Mouse (Mus musculus): ENCODE data around the gene Sf3b4.

Gene Sf3b4

DNA sequence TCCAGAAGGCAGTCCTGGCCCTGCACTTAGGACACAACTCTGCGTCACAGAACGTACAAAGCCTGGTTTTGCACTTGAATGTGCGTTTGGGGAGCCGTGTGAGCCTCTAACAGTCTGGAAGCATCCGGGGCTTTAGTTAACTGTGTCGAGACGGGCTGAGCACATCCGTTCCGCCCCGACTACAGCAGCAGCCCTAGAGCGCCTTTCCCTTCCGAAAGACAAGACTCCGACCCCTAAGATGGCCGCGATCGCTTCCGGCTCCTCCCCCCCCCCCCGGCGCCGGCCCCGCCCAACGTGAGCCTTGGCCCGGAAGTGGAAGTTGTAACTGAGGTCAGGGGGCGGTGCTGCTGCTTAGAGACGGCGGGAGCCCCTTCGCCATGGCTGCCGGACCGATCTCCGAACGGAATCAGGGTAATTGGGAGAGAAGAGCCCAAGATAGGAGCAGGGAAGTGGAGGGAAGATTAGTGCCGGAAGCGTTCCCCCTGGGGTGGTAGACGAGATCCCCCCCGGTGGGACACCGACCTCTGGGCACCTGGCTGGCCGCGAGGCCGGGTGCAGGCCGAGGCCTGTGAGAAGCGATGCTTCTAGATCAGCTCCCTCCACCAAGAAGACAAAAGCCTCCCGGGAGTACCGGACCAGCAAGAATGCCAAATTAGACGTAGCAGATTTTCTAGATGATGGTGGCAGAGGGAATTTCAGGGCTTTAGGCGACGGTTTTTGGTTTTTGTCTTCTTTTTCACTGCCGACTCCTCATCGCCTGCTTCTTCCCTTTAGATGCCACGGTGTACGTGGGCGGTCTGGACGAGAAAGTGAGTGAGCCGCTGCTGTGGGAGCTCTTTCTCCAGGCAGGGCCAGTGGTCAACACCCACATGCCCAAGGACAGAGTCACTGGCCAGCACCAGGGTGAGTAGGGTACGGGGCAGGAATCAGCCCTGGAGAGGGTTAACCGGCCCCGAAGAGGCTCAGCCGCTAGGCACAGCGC is at the start of gene Sf3b4:
Gene Sf3b4, plus strand, starts transcription at position 136 of the 982 bp plus-strand sequence.
- DNase-seq (ENCODE audit: low spot score in 2 of 2), result peak; percentile 89 to 93

DNA sequence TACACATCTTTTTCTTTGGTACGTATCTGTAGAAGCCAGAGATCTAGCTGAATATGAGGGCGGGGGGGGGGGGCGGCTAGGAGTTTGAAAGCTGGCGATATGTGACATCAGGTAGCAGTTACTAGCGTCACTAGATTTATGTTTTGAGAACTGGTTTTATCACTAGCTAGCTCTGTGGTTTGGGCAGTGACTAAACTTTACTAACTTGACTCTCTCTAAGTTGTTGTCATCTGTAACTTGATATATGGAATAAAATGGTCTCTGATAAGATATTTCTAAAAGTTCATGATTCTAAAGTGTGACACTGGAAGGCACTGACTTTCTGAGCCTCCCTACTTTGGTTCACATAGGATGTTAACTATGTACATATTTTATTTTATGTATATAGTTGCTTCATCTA is 47.9 kb upstream of the Sf3b4 start:
- DNase-seq (ENCODE audit: low spot score in 2 of 2), result no peak

DNA sequence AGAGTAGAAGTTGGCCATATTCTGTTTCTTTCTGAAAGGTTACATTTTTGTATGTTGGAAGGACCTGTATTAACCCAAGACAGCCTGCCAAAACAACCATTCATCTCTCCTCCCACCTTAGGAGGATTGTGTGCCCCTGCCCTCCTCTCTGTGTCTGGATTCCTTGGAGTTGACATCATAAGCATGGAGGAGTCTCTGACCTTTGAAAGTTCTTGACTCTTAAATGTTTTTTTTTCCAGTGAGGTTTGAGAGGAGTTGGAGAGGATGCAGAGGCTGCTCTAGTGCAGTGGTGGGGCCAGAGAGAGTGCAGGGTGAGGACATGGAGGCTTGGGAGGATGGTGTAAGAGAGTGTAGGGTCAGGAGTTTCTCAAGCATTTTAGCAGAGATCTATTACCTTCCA is 44.0 kb upstream of the Sf3b4 start:
- DNase-seq (ENCODE audit: low spot score in 2 of 2), result no peak

DNA sequence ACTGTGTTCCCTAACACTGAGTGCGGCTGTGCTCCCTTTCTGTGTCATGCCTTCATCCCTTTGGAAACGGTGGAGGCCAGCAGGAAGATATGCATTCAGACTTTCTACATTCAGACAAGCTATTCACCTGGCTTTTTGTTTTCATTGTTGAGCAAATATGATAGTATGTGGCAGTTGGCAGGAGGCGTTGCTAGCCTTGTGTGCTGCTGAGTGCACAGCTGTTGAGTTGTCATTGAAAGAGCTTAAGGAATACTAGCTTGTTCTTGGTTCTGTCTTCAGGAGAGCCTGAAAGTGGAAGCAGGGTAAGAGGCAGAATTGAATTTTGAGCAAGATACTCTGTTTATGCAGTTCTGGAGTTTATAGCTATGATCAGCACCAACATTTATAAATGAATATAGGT is 39.7 kb upstream of the Sf3b4 start:
- no peak for DNase-seq (ENCODE audit: low spot score in 2 of 2)

DNA sequence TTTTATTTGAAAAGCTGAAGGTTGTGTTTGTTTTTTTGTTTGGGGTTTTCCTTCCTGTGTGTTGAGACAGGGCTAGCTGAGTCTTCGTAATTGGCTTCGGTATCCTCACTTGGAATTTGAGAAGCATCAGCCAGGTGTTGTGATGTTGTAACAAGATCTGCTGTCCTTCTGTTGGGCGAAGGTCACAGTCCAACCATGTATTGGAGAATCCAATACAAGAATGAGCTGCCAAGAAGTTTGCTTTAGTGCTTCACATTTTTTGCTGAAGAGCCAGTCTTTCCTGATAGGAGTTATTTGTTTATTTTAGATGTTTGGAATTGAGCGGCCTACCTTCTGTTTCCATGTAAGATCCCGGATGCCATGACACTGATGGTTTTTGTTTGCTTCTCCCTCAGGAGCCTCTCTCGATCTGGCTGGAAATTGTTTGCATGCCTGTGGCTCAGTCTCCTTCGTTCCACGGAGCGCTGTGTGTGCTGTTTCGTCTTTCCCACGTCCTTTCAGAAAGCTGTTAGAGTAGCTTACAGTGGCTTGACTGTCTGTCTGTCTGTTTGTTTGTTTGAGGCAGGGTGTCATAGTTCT is 38.7 kb upstream of the Sf3b4 start:
- no peak for DNase-seq (ENCODE audit: low spot score in 2 of 2)

DNA sequence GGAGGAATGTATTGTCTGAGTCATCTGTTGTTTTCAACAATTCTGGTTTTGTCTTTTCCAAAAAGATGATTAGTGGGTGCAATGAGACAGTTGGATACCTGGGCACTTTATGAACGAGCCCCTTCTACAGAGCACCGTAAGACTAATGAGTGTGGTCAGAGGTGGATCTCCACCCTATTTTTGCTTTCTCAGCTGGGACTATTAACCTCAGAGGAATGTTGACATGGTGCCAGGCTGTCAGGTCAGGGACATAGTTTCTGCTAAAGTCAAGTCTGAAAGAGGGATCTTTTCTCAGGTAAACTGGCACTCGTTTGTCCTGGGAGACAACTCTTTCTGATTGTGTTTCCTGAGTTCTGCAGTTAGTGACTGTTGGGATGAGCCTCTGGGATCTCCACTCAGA is 37.1 kb upstream of the Sf3b4 start:
- no peak for DNase-seq (ENCODE audit: low spot score in 2 of 2)

DNA sequence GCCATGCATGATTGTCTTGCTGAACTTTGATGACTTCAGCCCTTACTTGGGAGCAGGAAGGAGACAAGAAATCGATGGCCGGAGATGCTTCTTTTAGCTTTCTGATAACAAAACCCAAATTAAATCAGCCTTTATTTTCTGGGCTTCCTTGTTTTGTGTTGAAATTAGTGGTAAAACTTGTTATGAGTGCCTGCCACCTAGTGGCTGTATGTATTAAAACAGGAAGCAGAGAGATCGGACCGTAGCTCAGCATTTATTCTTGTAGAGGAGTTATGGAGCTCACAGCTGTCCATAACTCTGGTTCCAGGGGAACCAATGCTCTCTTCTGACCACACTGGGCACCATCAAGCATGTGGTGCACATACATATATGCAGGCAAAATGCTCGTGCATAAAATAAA is 24.2 kb upstream of the Sf3b4 start:
- DNase-seq (ENCODE audit: low spot score in 2 of 2), result peak; percentile 66 to 75

DNA sequence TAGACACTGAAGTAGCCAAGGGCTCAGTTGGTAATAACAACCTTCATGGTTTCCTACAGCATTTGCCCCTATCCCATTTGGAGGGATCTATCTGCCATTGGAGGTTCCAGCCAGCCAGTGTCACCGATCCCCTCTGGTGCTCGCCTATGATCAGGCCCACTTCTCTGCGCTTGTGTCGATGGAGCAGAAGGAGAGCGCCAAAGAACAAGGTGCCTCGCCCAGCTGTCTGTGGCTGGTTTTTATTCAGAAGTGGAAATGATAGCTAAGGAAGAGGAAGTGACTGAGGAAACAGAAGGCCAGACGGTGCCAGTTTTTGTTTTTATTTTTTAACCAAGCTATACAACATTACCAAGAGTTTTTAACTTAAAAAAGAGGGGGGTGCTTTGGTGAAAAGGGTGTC is 20.3 kb upstream of the Sf3b4 start:
- DNase-seq (ENCODE audit: low spot score in 2 of 2), result no peak

DNA sequence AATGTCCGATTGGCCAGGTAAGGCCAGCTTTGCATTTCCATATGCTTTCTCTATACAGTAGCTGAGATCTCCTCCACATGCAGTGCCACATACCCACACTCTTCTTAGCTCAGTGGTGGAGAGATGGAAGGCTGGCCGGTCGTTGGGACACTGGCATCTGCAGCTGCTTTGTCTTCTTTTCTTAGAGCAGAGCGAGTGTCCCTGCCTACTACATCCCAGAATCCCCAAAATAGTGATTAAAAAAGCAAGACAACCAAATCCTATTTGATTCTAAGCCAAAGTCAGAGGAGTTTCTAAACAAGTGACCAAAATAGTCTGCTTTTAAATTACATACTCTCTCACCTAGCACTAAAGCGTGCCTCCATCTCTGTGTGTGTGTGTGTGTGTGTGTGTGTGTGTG is 19.5 kb upstream of the Sf3b4 start:
- no peak for DNase-seq (ENCODE audit: low spot score in 2 of 2)

DNA sequence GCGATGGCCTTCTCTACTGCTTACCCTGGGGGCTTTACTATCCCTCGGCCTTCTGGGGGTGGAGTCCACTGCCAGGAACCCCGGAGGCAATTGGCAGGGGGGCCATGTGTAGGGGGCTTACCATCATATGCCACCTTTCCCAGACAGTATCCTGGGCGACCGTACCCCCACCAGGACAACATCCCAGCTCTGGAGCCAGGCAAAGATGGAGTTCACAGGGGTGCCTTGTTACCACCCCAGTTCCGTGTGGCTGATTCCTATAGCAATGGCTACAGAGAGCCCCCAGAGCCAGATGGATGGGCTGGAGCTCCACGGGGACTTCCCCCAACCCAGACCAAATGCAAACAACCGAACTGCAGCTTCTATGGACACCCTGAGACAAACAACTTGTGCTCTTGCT is 16.6 kb upstream of the Sf3b4 start:
- no peak for DNase-seq (ENCODE audit: low spot score in 2 of 2)

DNA sequence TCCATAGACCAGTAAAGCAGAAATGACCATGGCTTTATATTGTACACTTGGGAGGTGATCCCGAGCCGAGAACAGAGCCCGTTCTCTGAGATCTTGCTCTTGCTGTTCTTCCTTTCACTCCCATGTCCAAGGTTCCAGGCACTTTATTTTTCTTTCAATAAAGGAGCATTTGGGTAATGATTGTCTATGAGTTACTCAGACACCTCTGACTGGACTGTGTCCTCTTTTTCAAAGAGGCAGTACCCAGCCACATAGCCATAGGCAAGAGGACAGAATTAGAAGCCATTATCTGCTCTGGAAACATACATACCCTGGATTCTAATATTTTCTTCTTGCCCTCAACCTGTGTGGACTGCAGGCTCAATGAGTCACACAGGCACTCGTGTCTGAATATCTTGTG is 12.3 kb upstream of the Sf3b4 start:
- no peak for DNase-seq (ENCODE audit: low spot score in 2 of 2)

DNA sequence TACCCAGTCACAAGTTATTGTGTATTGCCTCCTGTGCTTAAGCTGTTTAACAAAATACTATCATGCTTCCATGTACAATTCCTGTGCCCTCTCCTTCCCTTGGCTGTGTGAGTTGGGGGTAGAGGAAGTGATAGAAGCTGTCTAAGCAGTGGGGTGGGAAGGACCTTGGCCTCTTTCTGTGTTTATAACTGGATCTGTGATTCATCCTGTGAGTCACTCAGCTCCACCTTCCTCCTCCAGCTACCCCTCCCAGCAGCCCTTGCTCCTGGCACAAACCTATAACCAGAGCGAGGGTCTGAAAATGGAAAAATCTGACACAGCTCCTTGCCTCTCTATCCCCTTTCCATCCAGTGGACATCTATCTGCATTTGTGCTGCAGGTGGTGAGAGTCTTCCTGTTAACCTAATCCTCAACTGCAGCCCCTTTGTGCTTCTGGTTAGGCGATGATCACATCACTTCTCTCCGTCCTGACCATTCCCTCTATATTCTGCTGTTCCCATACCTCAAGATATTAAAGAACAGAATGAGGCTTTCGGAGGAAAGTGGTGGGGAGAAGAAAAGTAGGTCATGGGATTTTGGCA is 11.8 kb upstream of the Sf3b4 start:
- DNase-seq (ENCODE audit: low spot score in 2 of 2), result no peak

DNA sequence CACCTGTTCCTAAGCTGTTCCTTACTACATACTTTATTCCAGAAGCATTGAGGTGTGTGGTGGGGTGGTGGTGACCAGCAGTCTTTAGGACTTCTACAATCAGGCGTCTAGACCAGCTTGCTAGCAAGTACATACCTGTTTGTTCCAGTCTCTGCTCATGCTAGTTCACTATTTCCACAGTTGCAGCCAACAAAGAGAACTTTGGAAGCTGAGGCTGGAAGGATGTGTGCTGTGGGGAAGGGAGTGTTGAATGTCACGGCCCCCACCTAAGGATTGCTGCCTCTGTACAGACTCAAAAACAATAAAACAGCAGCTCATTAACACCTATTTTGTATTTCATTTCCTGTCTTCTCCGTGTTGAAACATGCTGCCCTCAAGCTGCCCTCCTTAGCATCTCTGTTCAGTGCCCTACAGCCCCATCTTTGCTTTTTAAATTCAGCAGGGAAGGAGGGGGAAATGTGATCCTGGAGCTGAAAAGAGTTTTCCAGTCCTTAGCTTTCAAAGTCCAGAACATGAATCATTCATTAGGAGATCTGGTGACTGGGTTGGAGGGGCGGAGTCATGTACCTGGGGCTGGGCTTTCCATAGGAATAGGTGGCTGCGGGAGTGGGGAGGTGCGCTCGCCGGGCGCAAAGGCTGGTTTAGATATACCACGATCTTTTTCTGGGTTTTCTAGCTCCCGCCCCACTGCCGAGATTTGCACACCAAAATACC is 11.2 kb upstream of the Sf3b4 start:
- no peak for DNase-seq (ENCODE audit: low spot score in 2 of 2)

DNA sequence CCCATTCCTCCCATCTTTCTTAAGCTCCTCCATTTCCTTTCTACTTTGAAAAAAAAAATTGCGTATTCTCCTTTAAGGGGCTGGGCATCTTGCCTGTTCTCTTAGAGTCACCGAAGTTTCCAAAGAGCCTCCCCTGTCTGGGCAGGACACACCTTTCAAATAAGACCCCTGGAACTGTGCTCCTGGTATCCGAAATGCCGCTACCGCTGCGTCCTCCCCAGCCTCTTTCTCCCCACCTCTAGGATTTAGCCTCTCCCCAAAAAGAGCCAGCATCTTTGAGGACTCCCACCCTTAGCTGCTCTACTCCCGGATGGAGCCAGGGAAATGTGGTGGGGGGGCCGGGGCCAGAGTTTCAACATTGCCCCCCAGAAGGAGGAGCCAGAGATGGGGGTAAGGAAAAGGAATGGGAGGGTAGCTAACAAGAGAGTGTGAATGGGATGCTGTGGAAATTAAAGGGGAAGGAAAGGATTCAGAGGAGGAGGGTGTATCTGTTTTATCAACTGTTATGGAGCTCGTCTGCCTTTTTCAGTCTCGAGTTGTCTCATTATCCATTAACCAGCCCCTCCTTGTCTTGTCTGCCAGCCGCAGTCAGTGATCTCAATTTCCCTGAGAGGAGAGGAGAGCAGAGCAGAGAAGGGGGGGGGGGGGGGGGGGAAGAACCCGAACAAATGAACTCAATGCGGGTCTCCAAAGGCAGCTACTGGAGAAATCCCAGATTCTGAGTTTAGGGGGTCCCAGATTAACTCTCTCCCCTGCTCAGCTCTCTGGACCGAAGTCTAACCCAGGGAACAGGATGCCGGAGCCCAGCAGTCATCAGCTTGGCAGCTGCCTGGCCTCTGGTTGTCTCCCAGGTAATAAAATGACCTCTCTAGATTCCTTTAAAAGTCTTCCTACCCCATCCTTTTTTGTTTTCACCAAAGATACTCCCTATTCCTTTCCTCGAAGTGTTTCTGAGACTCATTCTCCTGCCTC is 10.0 kb upstream of the Sf3b4 start, which contains the start of gene Mtmr11:
Gene Mtmr11, plus strand, starts transcription at position 136 of the 972 bp plus-strand sequence.
- no peak for DNase-seq (ENCODE audit: low spot score in 2 of 2)

DNA sequence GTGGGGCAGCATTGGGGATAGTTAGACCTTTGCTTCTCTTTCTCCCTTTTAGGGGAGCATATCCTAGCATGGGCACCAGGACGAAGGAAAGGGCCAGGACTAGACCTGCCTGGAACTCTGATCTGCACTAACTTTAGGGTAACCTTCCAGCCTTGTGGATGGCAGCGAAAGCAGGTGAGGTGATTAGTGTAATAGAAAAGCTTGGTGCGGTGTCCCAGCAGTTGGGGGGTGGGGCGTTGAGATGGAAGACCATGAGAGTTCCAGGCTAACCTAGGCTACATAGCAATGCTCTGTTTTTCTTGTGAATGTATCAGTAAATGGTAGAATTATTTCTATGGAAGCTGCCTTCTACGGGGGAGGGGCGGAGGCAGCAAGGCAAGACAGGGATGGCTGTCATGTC is 9.1 kb upstream of the Sf3b4 start:
- DNase-seq (ENCODE audit: low spot score in 2 of 2), result no peak

DNA sequence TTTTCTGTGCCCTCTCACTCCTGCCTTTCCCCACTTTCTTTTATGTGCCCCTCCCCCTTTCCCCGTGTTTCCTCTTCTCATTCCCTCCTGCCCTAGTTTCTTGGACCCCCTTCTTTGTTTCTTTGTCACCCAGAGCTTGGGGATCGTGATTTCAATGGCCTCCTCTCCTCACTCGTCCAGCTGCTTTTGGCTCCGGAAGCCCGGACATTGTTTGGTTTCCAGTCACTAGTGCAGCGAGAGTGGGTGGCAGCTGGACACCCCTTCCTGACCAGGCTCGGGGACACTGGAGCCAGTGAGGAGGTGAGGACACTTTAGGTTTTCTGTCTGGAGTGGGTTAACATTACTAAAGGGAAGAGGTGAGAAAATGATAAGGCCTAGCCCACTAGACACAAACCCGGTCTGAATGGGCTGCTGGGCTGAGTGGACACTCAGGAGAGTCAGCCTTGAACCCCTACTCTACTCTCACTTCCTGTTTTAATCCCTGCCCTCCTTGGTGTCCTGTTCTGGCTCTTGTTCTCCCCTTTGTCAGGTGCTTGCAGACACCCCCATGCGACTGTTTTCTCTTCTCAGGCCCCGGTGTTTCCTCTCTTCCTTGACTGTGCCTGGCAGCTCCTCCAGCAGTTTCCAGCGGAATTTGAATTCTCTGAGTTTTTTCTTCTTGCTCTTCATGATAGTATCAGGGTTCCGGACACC is 3.5 kb upstream of the Sf3b4 start:
- DNase-seq (ENCODE audit: low spot score in 2 of 2), result peak in 1 of 2 experiments; percentile 44

DNA sequence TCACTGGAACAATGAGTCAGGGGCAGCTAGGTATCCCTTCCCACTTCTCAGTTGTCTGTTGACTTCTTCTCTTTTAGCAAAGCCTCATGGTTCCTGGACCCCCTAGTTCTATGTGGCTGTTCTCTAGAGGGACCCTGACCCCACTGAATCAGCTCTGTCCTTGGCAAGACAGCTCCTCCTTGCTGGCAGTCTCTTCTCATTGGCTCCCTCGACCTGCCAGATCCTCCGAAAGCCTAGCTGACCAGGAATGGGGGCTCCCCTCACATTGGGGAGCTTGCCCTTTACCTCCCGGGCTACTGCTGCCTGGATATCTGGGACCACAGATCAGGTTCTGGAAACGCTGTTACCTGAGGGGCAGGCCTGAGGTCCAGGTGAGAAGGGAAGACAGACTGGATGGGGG is 1.9 kb upstream of the Sf3b4 start:
- no peak for DNase-seq (ENCODE audit: low spot score in 2 of 2)

DNA sequence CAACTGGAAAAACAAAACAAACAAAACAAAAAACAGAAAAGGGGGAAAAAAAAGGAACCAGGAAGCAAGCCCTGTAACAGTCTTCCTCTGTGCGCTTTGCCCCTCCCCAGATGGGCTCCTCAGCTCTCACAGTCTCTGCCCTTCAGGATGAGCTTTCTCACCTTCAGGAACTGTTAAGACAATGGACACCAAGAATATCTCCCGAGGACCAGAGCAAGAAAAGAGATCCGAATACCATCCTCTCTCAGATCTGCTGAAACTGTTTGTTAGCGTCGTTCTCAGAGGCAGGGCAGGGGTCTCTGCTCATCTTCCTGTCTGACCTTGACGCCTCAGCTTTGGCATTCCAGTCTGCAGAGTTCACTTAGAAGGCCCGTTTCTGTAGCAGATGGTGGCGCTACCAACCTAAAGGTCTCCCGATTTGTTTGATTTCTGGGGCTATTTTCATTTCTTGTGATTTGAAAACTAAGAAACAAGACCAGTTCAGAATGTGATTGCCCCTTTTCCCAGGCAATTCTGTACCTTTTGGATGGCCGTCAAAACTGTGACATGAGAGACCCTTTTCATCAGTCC is 1.1 kb upstream of the Sf3b4 start:
- DNase-seq (ENCODE audit: low spot score in 2 of 2), result no peak

DNA sequence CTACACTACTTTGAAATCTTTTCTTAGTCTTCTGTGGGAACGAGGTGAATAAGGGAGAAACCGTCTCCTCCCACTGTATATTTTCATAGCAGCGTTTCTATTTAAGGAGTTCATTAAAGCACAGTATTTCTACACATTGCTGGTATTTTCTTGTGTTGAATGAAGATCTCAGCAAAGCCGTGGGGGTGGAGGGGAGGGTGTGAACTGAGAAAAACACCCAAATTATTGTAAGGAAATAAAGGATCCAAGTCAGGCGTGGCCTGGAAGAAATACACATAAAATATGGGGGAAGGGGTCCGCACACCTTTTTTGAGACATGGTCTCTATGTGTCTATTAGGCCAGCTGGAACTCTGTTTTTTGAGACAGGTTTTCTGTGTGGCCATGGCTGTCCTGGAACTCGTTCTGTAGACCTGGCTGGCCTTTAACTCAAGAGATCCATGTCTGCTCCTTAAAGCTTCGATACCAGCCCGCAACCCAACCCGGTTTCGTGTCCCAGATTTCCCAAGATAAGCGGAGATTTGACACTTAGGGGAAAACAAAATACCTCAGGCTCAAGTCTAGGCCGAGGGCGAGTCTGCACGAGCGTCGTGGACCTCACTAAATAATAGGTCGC is 442 bp upstream of the Sf3b4 start:
- DNase-seq (ENCODE audit: low spot score in 2 of 2), result no peak

DNA sequence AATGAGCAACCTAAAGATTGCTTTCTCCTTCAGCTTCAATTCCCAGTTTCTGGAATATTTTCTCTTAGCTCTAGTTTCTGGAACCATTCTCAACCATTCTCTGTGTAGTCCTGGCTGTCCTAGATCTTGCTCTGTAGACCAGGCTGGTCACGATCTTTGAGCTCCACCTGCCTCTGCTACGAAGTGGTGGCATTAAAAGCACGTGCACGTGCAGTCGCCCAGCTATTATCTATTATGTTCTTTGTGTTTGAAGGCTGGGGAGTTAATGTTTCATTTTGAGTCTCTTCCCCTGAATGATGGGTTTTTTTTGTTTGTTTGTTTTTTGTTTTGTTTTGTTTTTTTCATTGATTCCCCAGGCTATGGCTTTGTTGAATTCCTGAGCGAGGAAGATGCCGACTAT is 1.1 kb downstream of the Sf3b4 start:
- DNase-seq (ENCODE audit: low spot score in 2 of 2), result no peak
